Mouse (Mus musculus): ENCODE results near the gene C330007P06Rik. TPM values are rescaled to one million over a fixed set of nuclear protein-coding genes. Genes with fewer than 3 reads are reported as not detected.
"Not testable (repeated sequence)": the region's sequence is repeated elsewhere in the genome, so short reads cannot be mapped to it uniquely, and the experiment has no call there.

C330007P06Rik gene
- 10 to 100 TPM; 11.3 to 11.7 TPM for total RNA-seq (2021)
- long read RNA-seq, experiment 1, partial matches to known transcripts: 0 of 5 reads
- long read RNA-seq, experiment 1, other reads (novel, unspliced or antisense): 1 of 5 reads
- long read RNA-seq, experiment 2, transcript C330007P06Rik-202 (7 exons, 3,340 nt): major isoform, 16 of 21 reads
- long read RNA-seq, experiment 2, partial matches to known transcripts: 0 of 21 reads
- long read RNA-seq, experiment 2, other reads (novel, unspliced or antisense): 5 of 21 reads

DNA sequence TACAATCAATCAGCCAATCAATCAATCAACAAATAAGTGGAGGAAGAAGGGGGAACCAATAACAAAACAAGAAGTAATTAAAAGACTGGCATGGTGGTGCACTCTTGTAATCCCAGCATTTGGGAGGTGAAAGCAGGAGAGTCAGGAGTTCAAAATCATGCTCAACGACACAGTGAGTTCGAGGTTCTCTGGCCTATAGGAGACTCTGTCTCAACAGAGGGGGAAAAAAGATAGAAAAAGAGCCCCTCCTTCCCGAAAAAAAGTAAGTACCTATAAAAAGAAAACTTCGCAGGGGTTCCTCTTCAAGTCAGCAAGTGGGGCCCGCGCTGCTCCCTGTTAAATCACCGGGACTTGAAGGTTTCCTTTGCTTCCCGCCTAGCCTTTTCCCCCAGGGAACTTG lies at the start of gene C330007P06Rik, which contains the start of gene Ube2a:
Gene C330007P06Rik (minus strand): TSS at position 347 of the 400 bp plus-strand sequence.
Gene Ube2a (plus strand): TSS at position 136 of the 400 bp plus-strand sequence.
- intact Hi-C loops (cut with DNase I; ENCODE audit: low total_unique reads): no loop called here
- no peak for DNase-seq

- intact Hi-C loops (cut with DNase I; ENCODE audit: low total_unique reads): no loop called here
- DNase-seq: no peak
Measured at GRCm38 (mm10) chrX:36921346-36921745, 47.4 kb upstream of the C330007P06Rik start.

DNA sequence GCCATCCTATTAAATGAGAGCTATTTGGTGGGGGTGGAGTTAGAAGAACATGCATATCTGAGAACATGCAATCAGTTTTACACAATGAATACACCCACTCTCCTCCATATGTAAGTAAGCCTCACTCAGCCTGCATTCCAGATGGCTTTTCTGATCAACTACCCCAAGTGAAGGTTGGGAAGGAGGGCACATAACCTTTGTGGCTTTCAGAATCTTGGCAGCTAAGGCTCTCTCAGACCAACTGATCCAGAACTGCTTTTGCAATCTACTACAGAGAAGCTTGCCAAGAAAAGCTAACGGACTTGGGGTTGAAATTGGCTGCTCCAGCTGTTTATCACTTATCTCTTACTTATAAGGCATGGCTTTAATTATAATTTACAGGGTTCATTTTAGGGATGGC lies 43.8 kb upstream of the C330007P06Rik start:
- intact Hi-C loops (cut with DNase I; ENCODE audit: low total_unique reads): no loop called here
- no peak for DNase-seq

DNA sequence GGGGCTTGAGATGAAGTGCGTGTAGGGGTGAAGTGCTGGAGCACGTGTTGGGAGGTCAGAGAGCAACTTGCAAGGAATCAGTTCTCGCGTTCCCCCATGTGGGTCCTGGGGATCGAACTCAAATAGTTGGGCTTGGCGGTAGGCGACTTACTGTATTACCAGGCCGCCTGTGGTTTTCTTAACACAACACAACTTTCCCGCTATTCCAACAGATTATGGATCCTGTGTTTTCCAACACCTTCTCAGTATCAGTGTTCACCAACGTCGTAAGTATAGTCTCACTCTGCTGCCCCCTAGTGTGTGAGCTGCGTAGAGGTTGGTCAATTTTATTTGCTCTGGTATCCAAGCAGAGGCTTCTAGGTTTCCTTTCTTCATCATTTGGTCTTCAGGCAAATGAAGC lies 37.4 kb upstream of the C330007P06Rik start:
- peak; percentile 33 for DNase-seq
- intact Hi-C loops (cut with DNase I; ENCODE audit: low total_unique reads): no loop called here

DNA sequence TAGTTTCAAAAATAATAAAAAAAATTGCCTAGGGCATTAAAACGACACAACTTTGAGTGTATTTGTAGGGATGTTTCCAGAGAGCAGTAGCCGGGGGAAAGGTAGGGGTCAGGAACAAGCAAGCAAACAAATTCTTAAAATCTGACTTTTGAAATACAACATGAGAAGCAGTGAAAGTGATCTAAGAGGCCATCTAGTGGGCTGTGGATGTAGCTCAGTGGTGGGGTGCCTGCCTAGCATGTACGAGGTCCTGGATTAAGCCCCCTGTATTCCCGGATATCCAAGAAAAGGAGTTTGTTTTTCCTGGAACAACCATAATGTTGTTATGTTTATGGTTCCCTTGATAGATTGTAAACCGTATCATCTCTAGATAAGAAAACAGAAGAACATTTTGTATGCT lies 32.6 kb upstream of the C330007P06Rik start:
- no peak for DNase-seq
- intact Hi-C loops (cut with DNase I; ENCODE audit: low total_unique reads): loop anchor here (10.0 kb wide), 1 partner anchor 72 kb away; no protein-coding TSS in a partner anchor

DNA sequence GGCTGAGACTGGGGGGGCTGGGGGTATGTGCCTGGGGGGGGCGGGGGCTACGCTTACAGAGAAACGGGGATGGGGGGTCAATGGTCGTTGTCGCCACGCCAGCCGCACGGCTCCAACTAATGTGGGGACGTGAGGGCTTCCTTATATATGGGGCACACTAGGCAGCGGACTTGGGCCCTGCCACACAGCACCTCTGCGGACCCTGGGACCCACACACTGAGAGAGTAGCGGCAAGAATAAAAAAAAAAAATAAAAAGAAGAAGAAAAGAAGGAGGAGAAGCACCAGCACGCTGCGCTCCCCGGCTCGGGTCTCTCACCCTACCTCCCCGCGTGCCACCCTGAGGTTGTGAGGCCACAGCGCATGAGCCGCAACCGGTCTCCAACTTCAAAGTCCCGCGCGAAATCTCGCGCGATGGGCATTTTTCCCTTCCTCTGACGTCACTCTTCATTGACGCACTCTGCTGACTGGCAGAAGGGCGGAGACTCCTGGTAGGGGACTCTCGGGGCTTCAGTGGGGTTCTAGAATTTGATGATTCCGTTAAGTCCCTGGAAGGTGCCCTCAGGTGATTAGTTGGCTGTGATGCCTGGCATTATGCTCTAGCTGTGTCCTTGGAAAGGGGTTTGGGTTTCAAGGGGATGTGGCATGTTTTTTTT lies 29.3 kb upstream of the C330007P06Rik start:
- peak; percentile 85 for DNase-seq
- intact Hi-C loops (cut with DNase I; ENCODE audit: low total_unique reads): loop anchor here (10.0 kb wide), 1 partner anchor 68 kb away; no protein-coding TSS in a partner anchor

GRCm38 (mm10) chrX:36902321-36903114 lies 28.6 kb upstream of the C330007P06Rik start, which contains the start of gene Nkrf:
Nkrf (minus strand) TSS chrX:36902899.
- intact Hi-C loops (cut with DNase I; ENCODE audit: low total_unique reads): loop anchor here (10.0 kb wide), 1 partner anchor 68 kb away; no protein-coding TSS in a partner anchor

DNA sequence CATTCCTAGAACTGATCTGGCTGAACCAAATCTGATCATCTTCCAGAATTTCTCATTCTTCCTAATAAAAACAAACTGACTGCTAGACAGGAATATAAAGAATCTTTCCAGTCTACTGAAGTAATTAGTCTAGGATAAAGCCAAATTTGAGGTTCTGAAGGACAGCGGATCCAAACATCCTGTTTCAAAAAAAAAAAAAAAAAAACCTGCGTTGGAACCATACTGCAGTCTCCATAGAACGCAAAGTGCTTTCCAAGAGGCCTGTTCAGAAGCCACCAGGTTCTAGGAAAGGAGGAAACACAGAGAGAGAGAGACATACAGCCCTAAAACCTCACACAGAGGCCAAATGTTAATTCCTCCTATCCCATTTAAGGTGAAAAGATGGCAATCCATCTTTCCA lies 27.7 kb upstream of the C330007P06Rik start:
- DNase-seq: no peak
- intact Hi-C loops (cut with DNase I; ENCODE audit: low total_unique reads): loop anchor here (10.0 kb wide), 1 partner anchor 67 kb away; no protein-coding TSS in a partner anchor

More at GRCm38 (mm10) chrX:36902321-36903114, 28.6 kb upstream of the C330007P06Rik start, which contains the start of gene Nkrf:
- no peak for DNase-seq

DNA sequence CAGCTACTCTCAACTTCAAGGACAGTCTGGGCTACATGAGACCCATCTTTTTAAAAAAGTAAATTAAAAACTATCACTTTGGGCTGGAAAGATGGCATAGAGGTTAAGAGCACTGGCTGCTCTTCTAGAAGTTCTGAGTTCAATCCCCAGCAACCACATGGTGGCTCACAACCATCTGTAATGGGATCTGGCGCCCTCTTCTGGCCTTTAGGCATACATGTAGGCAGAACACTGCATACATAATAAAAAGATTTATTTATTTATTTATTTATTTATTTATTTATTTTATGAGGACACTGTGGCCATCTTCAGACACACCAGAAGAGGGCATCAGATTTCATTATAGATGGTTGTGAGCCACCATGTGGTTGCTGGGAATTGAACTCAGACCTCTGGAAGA lies 25.0 kb upstream of the C330007P06Rik start:
- DNase-seq; intact Hi-C loops (cut with DNase I; ENCODE audit: low total_unique reads): not testable (repeated sequence)

DNA sequence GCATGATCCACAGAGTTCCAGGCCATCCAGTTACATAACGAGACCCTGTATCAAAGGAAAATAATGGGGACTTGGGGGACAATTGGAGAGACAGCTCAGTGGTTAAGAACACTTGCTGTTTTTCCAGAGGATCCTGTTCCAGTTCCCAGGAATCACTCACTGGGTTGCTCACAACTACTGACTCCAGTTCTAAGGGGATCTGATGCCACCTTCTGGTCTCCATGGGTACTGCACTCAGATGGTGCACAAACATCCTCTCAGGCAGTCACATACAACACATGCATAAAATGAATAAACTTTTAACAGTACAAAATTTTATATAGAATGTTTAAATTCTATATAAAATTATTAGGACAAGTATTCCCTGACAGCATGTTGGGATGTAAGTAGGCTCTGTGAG lies 10.8 kb upstream of the C330007P06Rik start:
- no peak for DNase-seq

GRCm38 (mm10) chrX:36874704-36875128 lies 805 bp upstream of the C330007P06Rik start:
- intact Hi-C loops (cut with DNase I; ENCODE audit: low total_unique reads): no loop called here
- peak; percentile 7 for DNase-seq

More for the DNA sequence above, 10.8 kb upstream of the C330007P06Rik start:
- intact Hi-C loops (cut with DNase I; ENCODE audit: low total_unique reads): no loop called here

- intact Hi-C loops (cut with DNase I; ENCODE audit: low total_unique reads): no loop called here
- DNase-seq: peak; percentile 89
Measured at GRCm38 (mm10) chrX:36874178-36874696, 326 bp upstream of the C330007P06Rik start.

- no peak for DNase-seq
- intact Hi-C loops (cut with DNase I; ENCODE audit: low total_unique reads): no loop called here
Measured at GRCm38 (mm10) chrX:36870372-36870771, 3.5 kb downstream of the C330007P06Rik start.

DNA sequence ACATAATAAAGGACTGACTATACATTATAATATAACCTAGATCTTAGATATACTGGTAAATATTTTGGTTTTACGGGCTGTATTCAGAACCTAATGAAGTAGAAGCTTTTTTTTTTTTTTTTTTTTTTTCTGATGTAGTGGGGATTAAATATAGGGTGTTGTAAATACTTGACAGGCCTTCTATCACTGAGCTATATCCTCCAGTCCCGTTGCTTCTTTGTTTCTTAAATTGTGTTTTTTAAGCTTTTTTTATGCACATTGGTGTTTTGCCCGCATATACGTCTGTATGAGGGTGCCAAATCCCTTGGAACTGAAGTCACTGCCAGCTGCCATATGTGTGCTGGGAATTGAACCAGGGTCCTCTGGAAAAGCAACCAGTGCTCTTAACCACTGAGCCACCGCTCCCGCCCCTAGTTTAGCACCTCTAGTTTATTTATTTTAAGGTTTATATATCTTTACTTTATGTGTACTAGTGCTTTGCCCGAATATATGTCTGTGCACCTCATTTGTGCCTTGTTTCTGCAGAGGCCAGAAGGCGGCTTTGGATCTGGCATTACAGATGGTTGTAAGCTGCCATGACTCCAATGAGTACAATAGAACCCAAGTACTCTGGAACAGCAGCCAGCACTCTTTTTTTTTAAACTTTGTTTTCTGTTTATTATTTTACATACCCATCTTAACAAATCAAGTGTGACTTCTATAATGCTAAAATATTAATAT lies 9.1 kb downstream of the C330007P06Rik start:
- intact Hi-C loops (cut with DNase I; ENCODE audit: low total_unique reads): no loop called here
- DNase-seq: no peak

GRCm38 (mm10) chrX:36863766-36864608 lies 9.9 kb downstream of the C330007P06Rik start:
- intact Hi-C loops (cut with DNase I; ENCODE audit: low total_unique reads): no loop called here
- DNase-seq: peak; percentile 79

- DNase-seq: no peak
Measured at GRCm38 (mm10) chrX:36852631-36853030, 21.3 kb downstream of the C330007P06Rik start.

GRCm38 (mm10) chrX:36847152-36847551 lies 26.8 kb downstream of the C330007P06Rik start:
- no peak for DNase-seq
- intact Hi-C loops (cut with DNase I; ENCODE audit: low total_unique reads): no loop called here

More at GRCm38 (mm10) chrX:36852631-36853030, 21.3 kb downstream of the C330007P06Rik start:
- intact Hi-C loops (cut with DNase I; ENCODE audit: low total_unique reads): no loop called here

All from gastrocnemius, postnatal 14 days (tissue).